Mouse (Mus musculus) lung, postnatal 0 days (tissue): ENCODE results near the gene Spg11.

Source experiments
- CTCF ChIP-seq: IDR thresholded peaks from 2 replicates; pipeline ENCODE4 v1.5.1; 2016; ENCODE audit warnings: antibody characterized with exemption, mild to moderate bottlenecking
- EP300 ChIP-seq: IDR thresholded peaks from 2 replicates; pipeline ENCODE4 v1.6.1; 2016; ENCODE audit warnings: antibody characterized with exemption, mild to moderate bottlenecking, control low read depth

- TF ChIP-seq EP300 (no peak), CTCF (no peak)
Measured at GRCm38 (mm10) chr2:122148242-122148917, 30.2 kb upstream of the Spg11 start.
